Mouse (Mus musculus): ENCODE measurements around the gene Efcab6.

DNA sequence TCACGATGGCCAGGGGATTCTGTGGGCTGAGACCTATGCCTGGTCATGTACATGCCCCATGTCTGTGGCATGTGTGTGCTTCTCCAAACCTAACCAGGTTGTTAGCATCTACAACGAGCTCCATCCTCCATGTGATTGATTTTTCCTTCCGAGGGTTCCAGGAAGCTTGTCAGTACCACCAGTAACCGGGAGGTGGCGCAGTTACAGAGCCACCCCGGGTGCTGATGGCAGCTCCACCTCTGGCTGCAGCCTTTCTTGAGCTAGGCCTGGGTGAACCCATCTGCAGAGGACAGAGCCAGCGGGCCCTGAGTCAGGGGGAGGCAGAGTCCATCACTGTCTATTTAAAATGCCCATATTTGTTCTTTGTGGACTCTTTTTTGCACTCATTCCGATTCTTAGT is 208.1 kb downstream of the Efcab6 start:
- TF ChIP-seq POLR2A (IDR thresholded peaks at IDR 0.05; ENCODE audit: insufficient read length, low read depth) (no peak), MYOG (IDR thresholded peaks at IDR 0.05; ENCODE audit: control insufficient read depth in 1 of 3, insufficient read depth in 1 of 3, insufficient read length in 2 of 3, low read depth in 2 of 3) (no peak), MYOD1 (IDR thresholded peaks at IDR 0.05; ENCODE audit: control insufficient read depth in 1 of 3, insufficient read length in 2 of 3, low read depth in 2 of 3) (no peak), USF1 (IDR thresholded peaks at IDR 0.05; ENCODE audit: low read depth) (no peak), TCF12 (IDR thresholded peaks at IDR 0.05; ENCODE audit: insufficient read depth, poor library complexity, severe bottlenecking) (no peak), TCF3 (IDR thresholded peaks at IDR 0.05; ENCODE audit: insufficient read length, low read depth) (no peak), MAX (IDR thresholded peaks at IDR 0.05; ENCODE audit: low read depth) (no peak), CEBPB (IDR thresholded peaks at IDR 0.05; ENCODE audit: insufficient read depth, poor library complexity, severe bottlenecking) (no peak), POLR2AphosphoS2 (IDR thresholded peaks at IDR 0.05; ENCODE audit: insufficient read length, low read depth) (no peak), E2F4 (IDR thresholded peaks at IDR 0.05; ENCODE audit: insufficient read depth) (no peak), REST (IDR thresholded peaks at IDR 0.05; ENCODE audit: insufficient read depth, insufficient read length) (no peak), SRF (IDR thresholded peaks at IDR 0.05; ENCODE audit: control insufficient read depth, insufficient read length, low read depth) (no peak)

Measured in myocyte (in vitro differentiated cells).